Mouse (Mus musculus) R1 (cell line): ENCODE measurements at regions not wholly inside any gene's neighbourhood (a gene's known extent, or its start where the extent isn't known, plus 50 kb on each side); places are given as distances from the start of the nearest gene placed in this dataset.
A peak's percentile ranks its signal among the peaks of the same experiment; 100 is the strongest.

Experiments
- DNase-seq: peaks from one replicate; pipeline ENCODE4 v3.0.0-alpha.2; 2018; ENCODE audit warnings: low read depth, low spot score

GRCm38 (mm10) chr17:45966736-45967135 lies 65.4 kb downstream of the Vegfa start:
- DNase-seq, result no peak

- no peak for DNase-seq
Observed at GRCm38 (mm10) chr17:45964031-45964430, 68.1 kb downstream of the Vegfa start.

GRCm38 (mm10) chr17:45963332-45963731 lies 68.8 kb downstream of the Vegfa start:
- no peak for DNase-seq

- peak; percentile 41 for DNase-seq
Observed at GRCm38 (mm10) chr17:45961626-45962319, 70.4 kb downstream of the Vegfa start.

GRCm38 (mm10) chr17:45958094-45958881 lies 73.9 kb downstream of the Vegfa start:
- no peak for DNase-seq

- DNase-seq, result no peak
Observed at GRCm38 (mm10) chr17:45955481-45955880, 76.7 kb downstream of the Vegfa start.

- no peak for DNase-seq
Observed at GRCm38 (mm10) chr17:45954824-45955223, 77.3 kb downstream of the Vegfa start.

- DNase-seq, result no peak
Observed at GRCm38 (mm10) chr17:45953523-45953922, 78.6 kb downstream of the Vegfa start.

GRCm38 (mm10) chr17:45950533-45951164 lies 81.5 kb downstream of the Vegfa start:
- no peak for DNase-seq

GRCm38 (mm10) chr17:45949141-45949540 lies 83.0 kb downstream of the Vegfa start:
- DNase-seq, result no peak

GRCm38 (mm10) chr17:45948314-45948935 lies 83.7 kb downstream of the Vegfa start:
- DNase-seq, result no peak

GRCm38 (mm10) chr17:45945005-45945404 lies 87.2 kb downstream of the Vegfa start:
- no peak for DNase-seq

- no peak for DNase-seq
Observed at GRCm38 (mm10) chr17:45943244-45943643, 88.9 kb downstream of the Vegfa start.

GRCm38 (mm10) chr17:45941890-45942375 lies 90.2 kb downstream of the Vegfa start:
- no peak for DNase-seq

GRCm38 (mm10) chr17:45940121-45940813 lies 91.9 kb downstream of the Vegfa start:
- DNase-seq, result peak; percentile 27

- no peak for DNase-seq
Observed at GRCm38 (mm10) chr17:45938284-45938683, 93.9 kb downstream of the Vegfa start.

GRCm38 (mm10) chr17:45936577-45936976 lies 95.6 kb downstream of the Vegfa start:
- no peak for DNase-seq

- no peak for DNase-seq
Observed at GRCm38 (mm10) chr17:45935291-45935690, 96.9 kb downstream of the Vegfa start.

- no peak for DNase-seq
Observed at GRCm38 (mm10) chr17:45934002-45934401, 98.2 kb downstream of the Vegfa start.

- DNase-seq, result no peak
Observed at GRCm38 (mm10) chr17:45933034-45933433, 99.1 kb downstream of the Vegfa start.

- DNase-seq, result no peak
Observed at GRCm38 (mm10) chr17:45932611-45933010, 99.6 kb downstream of the Vegfa start.
